Mouse (Mus musculus): ENCODE data around the gene Agap2. TPM values are rescaled to one million over a fixed set of nuclear protein-coding genes. Genes with fewer than 3 reads are reported as not detected.
A peak's percentile ranks its signal among the peaks of the same experiment; 100 is the strongest.

The Agap2 gene
- total and polyA plus RNA-seq, 3 experiments = 24.8 to 43.5 (median 26.1) TPM

GRCm38 (mm10) chr10:127037641-127038040 is 37.4 kb upstream of the Agap2 start:
- TF ChIP-seq PAX5 (IDR thresholded peaks at IDR 0.05; ENCODE audit: low read length) (no peak), USF2 (conservative IDR thresholded peaks at IDR 0.05; ENCODE audit: low read depth, low read length) (no peak), MAFK (IDR thresholded peaks at IDR 0.05; ENCODE audit: insufficient replicate concordance, low read length) (no peak), CHD2 (IDR thresholded peaks at IDR 0.05; ENCODE audit: low read length) (no peak), MYC (IDR thresholded peaks at IDR 0.05; ENCODE audit: low read depth, low read length) (no peak)
- Histone ChIP-seq H3K4me3 (replicated peaks in 1 of 3; ENCODE audit: low read depth in 2 of 3, low read length in 2 of 3, poor library complexity in 1 of 3) (no peak overlapping the region), H3K27me3 (replicated peaks) (no peaks in the 10 kb centered on the region), H3K9ac (ENCODE audit: insufficient read depth, low read depth) (no peak overlapping the region), H3K36me3 (replicated peaks in 1 of 2; ENCODE audit: control insufficient read depth in 1 of 2, insufficient read depth in 1 of 2, low read length in 1 of 2) (peaks cover 0 to 32% of the 10 kb centered on the region in 2 experiments), H3K4me2 (ENCODE audit: insufficient read depth, low read depth, poor library complexity, severe bottlenecking) (no peak overlapping the region), H3K4me1 (ENCODE audit: control insufficient read depth in 1 of 2, insufficient read depth in 2 of 2) (peaks cover 8 to 22% of the 10 kb centered on the region in 2 experiments), H3K9me3 (replicated peaks; ENCODE audit: low read length) (no peaks in the 10 kb centered on the region), H3K27ac (ENCODE audit: insufficient read depth, low read depth) (no peak overlapping the region), H3K79me2 (replicated peaks; ENCODE audit: control insufficient read depth, extremely low read depth, insufficient read depth, poor library complexity, severe bottlenecking) (peaks cover 3% of the 10 kb centered on the region; the same call in 1 of the 2 replicates)
- in situ Hi-C loops (cut with MboI; ENCODE audit: low pct_ligation_motif_present, low pct_unique_long_range_greater_than_20kb, low sequenced_read_pairs) = no loop called here
- no peak for DNase-seq (ENCODE audit: extremely low read depth)
- dilution Hi-C loops (cut with MboI; ENCODE audit: extremely low pct_ligation_motif_present, extremely low pct_unique_long_range_greater_than_20kb, low sequenced_read_pairs) = no loop called here

GRCm38 (mm10) chr10:127040569-127041214 is 34.4 kb upstream of the Agap2 start:
- no peaks in the 10 kb centered on the region for H3K9me3 ChIP-seq (replicated peaks; ENCODE audit: low read length)
- in situ Hi-C loops (cut with MboI; ENCODE audit: low pct_ligation_motif_present, low pct_unique_long_range_greater_than_20kb, low sequenced_read_pairs) (no loop called here), dilution Hi-C loops (cut with MboI; ENCODE audit: extremely low pct_ligation_motif_present, extremely low pct_unique_long_range_greater_than_20kb, low sequenced_read_pairs) (no loop called here)

GRCm38 (mm10) chr10:127041274-127041766 is 33.8 kb upstream of the Agap2 start, which contains the start of the genes Mettl1 and Eef1akmt3:
Gene Mettl1, plus strand, starts transcription at chr10:127041414.
Gene Eef1akmt3, minus strand, starts transcription at chr10:127041513.
- Histone ChIP-seq H3K9me3 (replicated peaks; ENCODE audit: low read length) (no peaks in the 10 kb centered on the region), H3K27ac (ENCODE audit: insufficient read depth, low read depth) (peak within 1 kb of the TSS; percentile 63), H3K79me2 (replicated peaks; ENCODE audit: control insufficient read depth, extremely low read depth, insufficient read depth, poor library complexity, severe bottlenecking) (peaks cover 5% of the 10 kb centered on the region; the same call in 1 of the 2 replicates), H3K4me3 (replicated peaks in 1 of 3; ENCODE audit: low read depth in 2 of 3, low read length in 2 of 3, poor library complexity in 1 of 3) (peak within 1 kb of the TSS; percentile 74 to 97 (median 91)), H3K9ac (ENCODE audit: insufficient read depth, low read depth) (peak within 1 kb of the TSS; percentile 45), H3K36me3 (replicated peaks in 1 of 2; ENCODE audit: control insufficient read depth in 1 of 2, insufficient read depth in 1 of 2, low read length in 1 of 2) (peaks cover 16 to 47% of the 10 kb centered on the region in 2 experiments), H3K4me2 (ENCODE audit: insufficient read depth, low read depth, poor library complexity, severe bottlenecking) (peak within 1 kb of the TSS; percentile 94), H3K27me3 (replicated peaks) (no peaks in the 10 kb centered on the region), H3K4me1 (ENCODE audit: control insufficient read depth in 1 of 2, insufficient read depth in 2 of 2) (peaks cover 14 to 34% of the 10 kb centered on the region in 2 experiments)
- TF ChIP-seq POLR2A (IDR thresholded peaks at IDR 0.05; ENCODE audit: low read depth, low read length) = no peak
- TF ChIP-seq BHLHE40 (IDR thresholded peaks at IDR 0.05; ENCODE audit: low read depth, low read length) = 0 out of 2 replicates have a peak, but pooled peaks have one; percentile 26
- peak; percentile 2; the same call in 1 of the 2 replicates for TF ChIP-seq SIN3A (IDR thresholded peaks at IDR 0.05; ENCODE audit: low read length)
- TF ChIP-seq USF1 (IDR thresholded peaks at IDR 0.05; ENCODE audit: low read depth, low read length) = no peak
- dilution Hi-C loops (cut with MboI; ENCODE audit: extremely low pct_ligation_motif_present, extremely low pct_unique_long_range_greater_than_20kb, low sequenced_read_pairs) = no loop called here
- in situ Hi-C loops (cut with MboI; ENCODE audit: low pct_ligation_motif_present, low pct_unique_long_range_greater_than_20kb, low sequenced_read_pairs) = no loop called here
- DNase-seq (ENCODE audit: extremely low read depth) = no peak

More at GRCm38 (mm10) chr10:127040569-127041214, 34.4 kb upstream of the Agap2 start:
- Histone ChIP-seq H3K4me1 (ENCODE audit: control insufficient read depth in 1 of 2, insufficient read depth in 2 of 2) (peaks cover 14 to 34% of the 10 kb centered on the region in 2 experiments), H3K79me2 (replicated peaks; ENCODE audit: control insufficient read depth, extremely low read depth, insufficient read depth, poor library complexity, severe bottlenecking) (peaks cover 5% of the 10 kb centered on the region; the same call in 1 of the 2 replicates), H3K36me3 (replicated peaks in 1 of 2; ENCODE audit: control insufficient read depth in 1 of 2, insufficient read depth in 1 of 2, low read length in 1 of 2) (peaks cover 13 to 46% of the 10 kb centered on the region in 2 experiments), H3K27me3 (replicated peaks) (no peaks in the 10 kb centered on the region), H3K4me2 (ENCODE audit: insufficient read depth, low read depth, poor library complexity, severe bottlenecking) (peak overlapping the region; percentile 38), H3K27ac (ENCODE audit: insufficient read depth, low read depth) (no peak overlapping the region), H3K9ac (ENCODE audit: insufficient read depth, low read depth) (peak overlapping the region; percentile 45), H3K4me3 (replicated peaks in 1 of 3; ENCODE audit: low read depth in 2 of 3, low read length in 2 of 3, poor library complexity in 1 of 3) (peak overlapping the region; percentile 74 to 97 (median 91))
- DNase-seq (ENCODE audit: extremely low read depth) = no peak
- TF ChIP-seq RAD21 (IDR thresholded peaks at IDR 0.05; ENCODE audit: low read depth, low read length) = no peak
- TF ChIP-seq ZNF384 (IDR thresholded peaks at IDR 0.05; ENCODE audit: low read depth, low read length) = peak; percentile 49
- TF ChIP-seq POLR2A (IDR thresholded peaks at IDR 0.05; ENCODE audit: low read depth, low read length) = no peak

Measured in CH12.LX (cell line).